Mouse (Mus musculus) testis, adult 10 weeks (tissue): ENCODE measurements around the gene Kmt2e. TPM values are rescaled to one million over a fixed set of nuclear protein-coding genes. Genes with fewer than 3 reads are reported as not detected.

ENCODE experiments used
- polyA plus RNA-seq: library from polyadenylated mRNA; stranded (reverse); fragments of 350-450 nt; fragmentation: Illumina TruSeq; extraction: RNeasy Lipid Tissue Mini Kit (QIAGEN cat#74804); gene quantifications from one replicate; pipeline ENCODE4 v1.2.3, GENCODE M21; 2014; ENCODE audit warnings: low read depth, low replicate concordance

Gene Kmt2e
- 49.1 TPM for polyA plus RNA-seq

DNA sequence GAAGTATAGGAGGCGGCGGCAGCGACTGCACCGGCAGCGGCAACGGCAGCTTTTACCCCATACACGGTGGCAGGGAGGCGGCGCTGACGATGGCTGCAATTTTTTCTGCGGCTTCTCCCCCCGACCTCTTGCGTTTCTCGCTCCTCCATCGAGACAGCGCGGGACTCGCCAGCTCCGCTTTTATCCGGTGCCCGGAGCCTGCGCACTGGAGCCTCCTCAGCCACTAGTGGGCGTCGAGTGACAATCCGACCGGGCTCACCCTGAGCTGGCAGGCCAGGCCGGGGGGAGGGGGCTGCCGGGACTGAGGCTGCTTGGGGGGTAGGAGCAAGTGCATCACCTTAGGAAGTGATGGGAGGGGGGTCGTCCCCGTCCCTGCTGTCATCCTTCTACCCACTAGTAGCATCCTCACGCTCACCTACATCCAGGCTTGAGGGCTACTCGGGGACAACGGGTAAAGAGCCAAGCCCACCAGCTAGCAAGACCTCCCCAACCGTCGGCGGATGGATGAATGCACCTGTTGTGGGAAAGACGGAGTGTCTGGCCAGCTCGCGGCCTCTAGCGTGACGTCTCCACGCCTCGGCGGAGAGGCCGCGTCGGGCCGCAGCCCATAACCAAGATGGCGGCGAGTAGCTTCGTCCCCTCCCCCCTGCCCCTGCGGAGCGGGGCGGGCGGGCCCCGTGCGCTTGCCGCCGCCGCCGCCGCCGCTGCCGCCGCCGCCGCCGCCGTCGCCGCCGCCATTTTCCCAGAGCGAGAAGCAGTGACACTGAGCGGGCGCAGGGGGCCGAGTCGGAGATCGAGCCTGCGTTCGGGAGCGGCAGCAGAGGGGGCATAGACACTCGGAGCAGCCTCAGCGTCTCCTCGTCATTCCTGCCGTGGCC lies at the start of gene Kmt2e:
TSS of gene Kmt2e (plus strand) at position 722 of the 878 bp plus-strand sequence.

